Mouse (Mus musculus): ENCODE data around the gene Nde1.

GRCm38 (mm10) chr16:14237100-14237723, 74.1 kb downstream of the Nde1 start:
- peak; percentile 79; the same call in 1 of the 2 replicates for TF ChIP-seq CTCF (IDR thresholded peaks at IDR 0.05; ENCODE audit: control insufficient read depth, insufficient read depth, insufficient replicate concordance, low read depth, low read length)
- TF ChIP-seq POLR2A (IDR thresholded peaks at IDR 0.05; ENCODE audit: control insufficient read depth, low read depth, low read length), result no peak
